Mouse (Mus musculus): ENCODE data around the gene Trp73.

Gene Trp73

GRCm38 (mm10) chr4:154142211-154143040 is 2.4 kb upstream of the Trp73 start, which contains the start of gene Wrap73:
Gene Wrap73 (plus strand): TSS chr4:154142372.
- peak; percentile 90 for DNase-seq

- no peak for DNase-seq
Measured at GRCm38 (mm10) chr4:154141009-154141867, 1.2 kb upstream of the Trp73 start.

DNA sequence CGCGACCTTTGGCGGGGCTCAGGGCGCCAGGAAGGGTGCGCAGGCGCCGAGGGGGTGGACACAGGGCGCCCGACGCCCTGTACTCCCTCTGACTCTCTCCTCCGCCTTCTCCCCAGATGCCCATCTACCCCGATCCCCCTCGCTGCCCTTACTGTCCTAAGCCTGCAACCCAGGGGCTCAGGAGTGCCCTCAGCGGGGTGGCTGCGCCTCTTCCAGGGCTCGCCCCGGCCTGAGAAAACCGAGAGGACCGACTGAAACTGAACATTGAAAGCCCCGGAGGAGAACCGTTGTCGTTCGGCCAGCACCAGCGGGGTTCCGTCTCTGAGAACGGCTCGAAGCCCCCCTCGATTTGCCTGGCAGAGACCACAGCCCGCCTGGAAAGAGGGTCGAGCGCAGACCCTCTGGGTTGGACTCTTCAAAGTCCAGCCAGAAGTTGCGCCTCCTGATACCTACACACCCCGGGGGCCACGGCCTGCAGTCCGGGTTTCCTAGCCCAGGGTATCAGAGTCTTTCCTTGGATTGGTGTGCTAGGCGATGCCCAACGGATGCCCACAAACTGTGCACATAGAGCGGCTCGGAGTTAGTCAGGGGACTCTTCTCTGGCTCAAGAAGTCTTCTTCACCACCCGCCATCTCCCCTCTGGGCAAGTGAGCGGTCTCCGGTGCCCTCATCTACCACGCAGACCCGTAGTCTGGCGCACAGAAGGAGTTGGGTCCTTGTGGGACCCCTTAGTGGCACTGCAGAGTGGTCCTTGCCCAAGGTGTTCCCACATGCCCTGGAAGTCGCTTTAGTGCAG is 403 bp upstream of the Trp73 start:
- DNase-seq: no peak

DNA sequence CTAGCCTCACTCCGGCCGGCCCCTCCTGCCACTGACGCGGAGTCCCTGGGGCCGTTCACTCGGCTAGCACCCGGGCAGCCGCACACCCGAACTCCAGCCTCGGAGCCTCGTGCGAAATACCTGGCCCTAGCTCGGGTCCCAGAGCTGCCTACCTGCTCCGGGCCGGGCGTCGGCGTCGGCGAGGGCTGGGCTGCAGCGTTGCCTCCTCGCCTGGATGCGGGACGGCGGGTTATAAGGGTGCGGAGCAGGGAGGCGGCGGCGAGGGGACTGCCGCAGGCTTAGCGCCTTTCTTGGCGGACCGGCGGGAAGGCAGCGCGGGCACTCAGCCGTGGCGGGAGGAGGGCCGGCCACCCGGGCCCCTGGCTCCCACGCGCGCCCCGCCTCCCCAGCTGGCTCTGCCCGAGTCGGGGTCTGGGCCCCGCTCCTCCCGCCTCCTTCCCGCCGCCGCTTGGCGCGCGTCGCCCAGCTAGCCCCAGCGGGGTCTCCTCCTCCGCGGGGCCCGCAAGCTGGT is 282 bp downstream of the Trp73 start:
- DNase-seq: no peak

- DNase-seq: no peak
Measured at GRCm38 (mm10) chr4:154137139-154137538, 2.9 kb downstream of the Trp73 start.

DNA sequence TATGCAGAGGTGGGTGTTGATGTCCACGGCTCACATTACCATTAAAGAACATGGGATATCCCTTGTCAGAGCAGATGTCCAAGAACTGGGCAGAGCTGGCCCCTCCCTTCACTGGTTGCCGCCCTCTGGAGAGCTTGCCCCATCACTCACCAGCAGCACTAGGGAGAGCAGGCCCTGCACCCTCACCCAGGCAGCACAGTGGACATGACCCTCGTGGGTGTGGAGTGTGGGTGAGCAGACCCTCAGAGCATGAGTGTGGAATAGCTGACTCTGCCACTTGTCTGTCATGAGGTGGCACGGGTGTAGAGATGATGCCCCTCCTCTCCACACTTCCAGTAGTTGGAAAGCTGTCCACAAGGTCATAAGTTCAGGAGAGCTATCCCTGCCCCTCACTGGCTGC is 5.2 kb downstream of the Trp73 start:
- DNase-seq: no peak

DNA sequence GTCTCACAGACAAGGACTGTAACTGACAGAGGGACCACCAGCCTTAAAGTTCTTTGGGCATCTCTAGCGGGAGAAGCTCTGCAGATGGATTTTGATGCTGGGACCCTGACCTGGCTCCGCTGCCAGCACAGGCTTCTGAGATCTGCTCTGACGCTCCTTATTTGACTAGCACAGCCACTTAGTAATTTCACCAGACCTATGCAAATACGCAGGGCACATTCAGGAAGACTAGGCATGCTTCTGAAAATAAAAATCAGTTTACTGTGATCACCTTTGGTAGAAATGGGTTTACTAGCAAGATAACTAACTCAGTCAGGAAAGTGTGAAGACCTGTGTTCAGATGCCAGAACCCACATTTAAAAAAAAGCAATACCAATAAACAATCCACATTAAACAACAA is 8.1 kb downstream of the Trp73 start:
- no peak for DNase-seq

DNA sequence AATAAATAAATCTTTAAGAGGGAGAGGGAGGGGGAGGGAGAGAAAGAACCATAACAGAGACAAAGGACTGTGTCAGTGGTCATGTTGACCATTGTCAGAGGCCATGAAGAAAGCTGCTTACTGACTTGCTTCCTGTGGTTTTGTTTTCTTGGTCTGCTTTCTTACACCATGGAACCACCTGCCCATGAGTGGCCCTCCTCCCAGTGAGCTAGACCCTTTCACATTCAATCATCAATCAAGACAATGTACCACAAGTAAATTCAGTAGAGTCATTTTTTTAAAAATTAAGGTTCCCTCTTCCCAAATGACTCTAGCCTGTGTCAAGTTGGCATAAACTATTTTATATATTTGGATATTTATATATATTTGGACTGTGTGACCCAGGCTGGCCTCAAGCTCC is 10.1 kb downstream of the Trp73 start:
- DNase-seq: no peak

- no peak for DNase-seq
Measured at GRCm38 (mm10) chr4:154127273-154127672, 12.7 kb downstream of the Trp73 start.

DNA sequence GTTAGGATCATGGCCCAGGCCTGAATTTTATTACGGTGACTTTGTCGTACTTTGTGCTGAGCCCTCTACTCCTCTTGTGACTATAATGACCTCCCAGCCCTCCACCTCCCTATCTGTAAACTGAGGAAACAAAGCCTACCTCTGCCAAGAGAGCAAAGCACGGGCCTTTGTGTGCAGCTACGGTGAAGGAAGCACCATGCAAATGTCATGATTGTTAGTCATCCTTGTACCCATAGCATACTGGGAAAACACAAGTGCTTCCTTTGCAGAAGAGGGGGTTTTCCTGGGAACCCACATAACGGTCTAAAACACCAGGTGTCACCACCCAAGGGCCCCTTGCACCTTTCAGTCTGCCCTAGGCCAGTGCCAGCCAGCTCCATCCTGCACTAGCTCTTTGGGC is 14.8 kb downstream of the Trp73 start:
- DNase-seq: no peak

GRCm38 (mm10) chr4:154123553-154123952 is 16.5 kb downstream of the Trp73 start:
- DNase-seq: no peak

DNA sequence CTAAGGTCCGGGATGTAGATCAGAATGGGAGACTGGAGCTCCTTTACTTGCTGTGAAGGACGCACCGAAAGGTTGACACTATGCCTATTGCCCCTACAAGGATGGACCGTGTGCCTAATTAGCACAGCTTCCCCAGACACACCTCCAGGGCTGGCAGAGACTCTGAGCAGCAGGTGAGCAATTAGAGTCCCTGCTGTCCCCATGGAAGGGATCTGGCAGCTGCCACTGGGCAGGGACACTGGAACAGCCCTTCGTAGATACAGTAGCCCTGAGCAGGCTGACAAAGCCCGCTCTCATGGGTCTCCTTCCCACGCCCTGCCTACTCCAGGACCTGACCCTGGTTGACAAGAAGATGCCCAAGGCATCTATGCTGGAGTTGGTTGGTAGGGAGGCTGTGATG is 17.6 kb downstream of the Trp73 start:
- no peak for DNase-seq

DNA sequence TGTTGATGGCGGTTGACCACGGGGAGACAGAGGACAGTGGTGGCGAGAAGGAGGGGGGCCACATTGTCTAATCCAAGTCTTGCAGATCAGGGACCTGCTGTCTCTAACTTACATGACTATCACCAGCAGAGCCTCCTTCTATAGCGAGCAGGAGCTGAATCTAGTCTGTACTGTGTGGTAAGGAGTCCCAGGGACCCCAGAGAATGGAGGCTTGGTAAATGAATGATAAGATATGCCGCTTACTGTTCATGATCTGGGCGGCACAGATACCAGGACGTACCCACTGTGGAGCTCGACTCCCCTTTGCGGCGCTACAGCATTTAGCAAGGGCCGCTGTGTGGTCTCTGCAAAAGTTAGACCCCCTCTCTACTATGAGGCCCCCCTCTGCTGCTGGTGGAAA is 18.2 kb downstream of the Trp73 start:
- no peak for DNase-seq

- DNase-seq: no peak
Measured at GRCm38 (mm10) chr4:154119208-154119607, 20.8 kb downstream of the Trp73 start.

- no peak for DNase-seq
Measured at GRCm38 (mm10) chr4:154118782-154119181, 21.2 kb downstream of the Trp73 start.

DNA sequence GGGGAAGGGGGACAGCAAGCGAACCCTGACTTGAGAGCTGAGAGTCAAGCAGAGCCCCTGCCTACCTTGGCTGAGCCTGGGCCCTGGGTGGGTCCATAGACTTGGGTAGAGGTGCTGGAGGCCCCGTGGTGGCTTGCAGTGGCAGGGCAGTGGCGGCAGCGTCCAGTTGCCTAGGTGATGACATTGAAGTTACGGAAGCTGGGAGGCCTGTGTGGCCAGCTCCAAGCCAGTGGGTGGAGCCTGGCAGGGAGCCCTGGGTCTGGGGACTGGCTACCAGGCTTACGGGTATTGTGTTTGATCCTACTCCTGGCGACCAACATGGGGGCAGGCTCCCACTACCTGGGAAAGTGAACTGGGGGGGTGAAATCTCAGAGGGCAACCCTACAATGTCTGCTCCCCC is 23.6 kb downstream of the Trp73 start:
- no peak for DNase-seq

GRCm38 (mm10) chr4:154109850-154110243 is 30.2 kb downstream of the Trp73 start:
- no peak for DNase-seq

DNA sequence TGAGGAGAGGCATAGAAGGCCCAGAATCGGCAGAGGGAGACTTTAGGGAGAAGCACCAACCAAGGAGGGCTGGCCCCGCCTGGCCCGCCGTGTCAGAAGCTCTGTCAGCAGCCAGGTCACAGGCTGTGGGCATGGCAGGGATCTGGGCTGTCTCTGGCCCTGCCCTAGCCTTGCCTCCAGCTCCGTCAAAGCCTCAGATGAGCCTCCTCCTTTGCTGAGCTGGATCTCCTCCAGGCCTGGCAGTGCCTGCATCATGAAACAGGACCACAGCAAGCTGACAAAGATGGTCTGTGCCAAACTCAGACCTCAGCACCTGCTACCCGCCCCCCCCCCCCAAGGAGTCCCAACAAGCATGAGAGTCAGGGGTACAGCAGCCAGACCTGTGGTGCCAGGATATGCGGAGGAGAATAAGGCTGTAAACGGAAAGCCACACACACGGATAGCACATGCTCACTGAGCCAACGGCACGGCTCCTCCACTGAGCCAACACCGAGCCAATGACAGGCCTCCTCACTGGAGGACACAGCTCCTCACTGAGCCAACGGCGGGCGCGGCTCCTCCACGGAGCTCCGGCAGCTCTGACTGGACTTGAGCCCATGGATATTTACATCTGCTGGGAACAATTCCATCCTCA is 30.7 kb downstream of the Trp73 start:
- DNase-seq: peak; percentile 48

DNA sequence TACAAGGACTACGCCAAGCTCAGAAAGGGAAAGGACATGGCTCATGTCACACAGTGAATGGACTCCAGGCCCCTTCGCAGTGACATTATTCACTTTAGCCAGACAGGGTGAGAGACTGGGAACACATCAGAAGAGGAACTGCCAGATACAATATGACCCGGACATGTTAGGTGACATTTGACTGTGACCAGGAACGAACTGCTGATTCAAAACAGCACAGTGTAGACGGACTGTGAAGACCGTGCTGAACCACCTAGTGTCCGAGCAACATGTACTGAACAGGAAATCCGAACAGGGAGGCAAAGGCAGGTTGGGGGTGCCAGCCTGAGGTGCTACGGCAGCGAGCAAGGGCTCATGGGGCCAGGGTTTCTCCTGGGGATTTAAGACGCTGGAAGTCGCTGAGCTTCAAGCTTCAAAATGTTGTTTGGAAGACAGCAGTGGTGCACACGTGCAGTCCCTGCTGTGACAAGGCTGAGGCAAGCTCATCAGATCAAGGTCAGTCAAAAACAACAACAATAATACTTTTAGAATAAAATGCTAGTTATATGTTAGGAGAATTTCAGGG is 33.4 kb downstream of the Trp73 start:
- DNase-seq: no peak

DNA sequence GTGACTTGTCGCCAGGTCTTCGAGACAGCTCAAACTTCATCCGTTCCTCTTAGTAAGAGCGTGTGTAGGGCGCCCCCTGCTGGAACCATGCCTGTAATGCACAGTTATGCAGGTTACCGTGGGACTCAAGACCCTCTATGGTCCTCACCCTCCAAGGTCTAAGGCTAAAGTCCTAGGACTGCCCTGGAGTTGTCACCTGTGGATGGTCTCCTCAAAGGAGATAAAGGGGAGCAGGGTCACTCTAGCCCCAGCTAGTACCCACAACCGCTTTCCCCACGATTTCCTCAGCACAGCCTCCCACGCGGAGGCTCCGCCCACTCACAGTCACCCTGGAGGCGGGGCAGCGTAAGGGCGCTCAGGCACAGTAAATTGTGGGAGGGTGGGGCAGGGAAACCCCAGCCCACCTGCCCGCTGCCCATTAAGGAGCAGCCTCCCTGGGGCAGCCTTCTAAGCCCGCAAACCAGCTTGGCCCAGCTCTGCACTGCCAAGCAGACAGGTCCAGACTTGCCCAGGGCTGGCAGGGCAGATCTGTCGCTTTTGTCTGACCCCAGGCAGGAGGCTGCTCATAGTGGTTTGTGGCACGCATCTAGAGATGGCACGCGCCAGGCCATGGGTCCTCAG is 34.5 kb downstream of the Trp73 start:
- DNase-seq: peak; percentile 45

DNA sequence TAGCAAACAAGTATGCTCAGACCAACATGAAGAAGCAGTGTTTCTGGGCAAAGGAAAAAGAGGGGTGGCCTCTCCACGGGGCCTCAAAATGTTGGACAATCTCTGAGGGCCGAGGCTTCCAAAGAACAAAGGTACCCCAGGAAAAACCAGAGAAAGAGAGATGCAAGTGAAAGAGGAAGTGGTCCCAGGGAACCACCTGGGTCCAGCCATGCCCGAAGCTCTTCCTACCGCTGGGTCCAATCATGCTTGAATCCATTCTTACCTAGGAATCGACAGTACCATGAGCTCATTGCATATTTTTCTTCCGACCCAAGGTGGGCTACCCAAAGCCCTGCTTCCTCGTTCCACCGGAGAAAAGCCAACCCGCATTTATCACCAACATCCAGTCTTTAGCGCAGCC is 36.1 kb downstream of the Trp73 start:
- DNase-seq: no peak

GRCm38 (mm10) chr4:154103386-154103785 is 36.6 kb downstream of the Trp73 start:
- no peak for DNase-seq

All from right cerebral cortex, postnatal 25 days (tissue).